Mouse (Mus musculus): ENCODE results near the gene Sdad1. TPM values are rescaled to one million over a fixed set of nuclear protein-coding genes. Genes with fewer than 3 reads are reported as not detected.

Gene Sdad1
- polyA plus RNA-seq, 1 experiment from 2014 or later = 15.0 TPM

- TF ChIP-seq CTCF (IDR thresholded peaks at IDR 0.05) (no peak), EP300 (IDR thresholded peaks at IDR 0.05) (no peak)
- DNase-seq (ENCODE audit: low spot score) = no peak
- ATAC-seq = no peak
- Histone ChIP-seq H3K27me3 (replicated peaks; ENCODE audit: insufficient read depth, low read length) (no peaks in the 10 kb centered on the region), H3K4me2 (replicated peaks; ENCODE audit: low read depth, low read length) (no peak overlapping the region), H3K36me3 (ENCODE audit: insufficient read depth, low read length) (no peaks in the 10 kb centered on the region), H3K27ac (ENCODE audit: low read length) (no peak overlapping the region), H3K4me1 (ENCODE audit: insufficient read depth, low read depth, low read length) (0 out of 2 replicates have a peak, but pooled peaks cover 6% of the 10 kb centered on the region), H3K4me3 (ENCODE audit: low read depth, low read length) (no peak overlapping the region), H3K9ac (replicated peaks; ENCODE audit: low read depth) (no peak overlapping the region), H3K9me3 (ENCODE audit: low read length) (no peaks in the 10 kb centered on the region)
- 77% methylated on average over 12 of the region's 12 CpGs for WGBS
Observed at GRCm38 (mm10) chr5:92331122-92331521, 20.8 kb upstream of the Sdad1 start.

- no peak for TF ChIP-seq CTCF (IDR thresholded peaks at IDR 0.05)
- TF ChIP-seq EP300 (IDR thresholded peaks at IDR 0.05) = no peak
- Histone ChIP-seq H3K9me3 (ENCODE audit: low read length) (no peaks in the 10 kb centered on the region), H3K4me2 (replicated peaks; ENCODE audit: low read depth, low read length) (no peak within 1 kb of the TSS), H3K36me3 (ENCODE audit: insufficient read depth, low read length) (no peaks in the 10 kb centered on the region), H3K9ac (replicated peaks; ENCODE audit: low read depth) (no peak within 1 kb of the TSS), H3K27me3 (replicated peaks; ENCODE audit: insufficient read depth, low read length) (no peaks in the 10 kb centered on the region), H3K27ac (ENCODE audit: low read length) (no peak within 1 kb of the TSS), H3K4me3 (ENCODE audit: low read depth, low read length) (no peak within 1 kb of the TSS), H3K4me1 (ENCODE audit: insufficient read depth, low read depth, low read length) (0 out of 2 replicates have a peak, but pooled peaks cover 6% of the 10 kb centered on the region)
- WGBS = 76% methylated on average over 7 of the region's 7 CpGs
- ATAC-seq (no peak), DNase-seq (ENCODE audit: low spot score) (no peak)
Observed at GRCm38 (mm10) chr5:92327929-92328328, 17.6 kb upstream of the Sdad1 start, which contains the start of gene Cxcl9. TSS of gene Cxcl9 (minus strand) at chr5:92328079.

DNA sequence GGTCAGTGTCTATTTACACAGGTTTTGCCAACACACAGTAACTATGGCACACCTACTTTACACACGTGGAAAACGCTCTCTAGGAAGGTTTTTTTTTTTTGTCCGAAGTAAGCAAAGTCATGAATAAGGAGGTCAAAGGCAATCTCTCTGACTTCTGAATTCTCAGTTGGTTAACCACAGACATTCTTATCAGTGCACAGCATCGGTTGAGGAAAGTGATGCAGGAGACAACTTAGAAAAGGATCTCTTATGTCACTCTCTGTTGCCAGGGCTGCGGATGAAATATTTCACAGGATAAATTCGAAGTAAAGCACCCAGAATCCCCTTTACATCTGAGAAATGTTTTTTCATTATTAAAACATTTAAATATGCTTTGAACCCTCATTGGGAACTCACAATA is 17.1 kb upstream of the Sdad1 start:
- Histone ChIP-seq H3K9me3 (ENCODE audit: low read length) (no peaks in the 10 kb centered on the region), H3K4me3 (ENCODE audit: low read depth, low read length) (no peak overlapping the region), H3K4me2 (replicated peaks; ENCODE audit: low read depth, low read length) (no peak overlapping the region), H3K27ac (ENCODE audit: low read length) (no peak overlapping the region), H3K27me3 (replicated peaks; ENCODE audit: insufficient read depth, low read length) (no peaks in the 10 kb centered on the region), H3K9ac (replicated peaks; ENCODE audit: low read depth) (no peak overlapping the region), H3K36me3 (ENCODE audit: insufficient read depth, low read length) (no peaks in the 10 kb centered on the region), H3K4me1 (ENCODE audit: insufficient read depth, low read depth, low read length) (0 out of 2 replicates have a peak, but pooled peaks cover 6% of the 10 kb centered on the region)
- DNase-seq (ENCODE audit: low spot score) (no peak), ATAC-seq (no peak)
- TF ChIP-seq CTCF (IDR thresholded peaks at IDR 0.05) (no peak), EP300 (IDR thresholded peaks at IDR 0.05) (no peak)
- 64% methylated on average over 6 of the region's 6 CpGs for WGBS

- Histone ChIP-seq H3K4me1 (ENCODE audit: insufficient read depth, low read depth, low read length) (no peaks in the 10 kb centered on the region), H3K27ac (ENCODE audit: low read length) (peak overlapping the region; percentile 34), H3K27me3 (replicated peaks; ENCODE audit: insufficient read depth, low read length) (no peaks in the 10 kb centered on the region), H3K9me3 (ENCODE audit: low read length) (no peaks in the 10 kb centered on the region), H3K36me3 (ENCODE audit: insufficient read depth, low read length) (no peaks in the 10 kb centered on the region), H3K4me3 (ENCODE audit: low read depth, low read length) (no peak overlapping the region), H3K9ac (replicated peaks; ENCODE audit: low read depth) (no peak overlapping the region), H3K4me2 (replicated peaks; ENCODE audit: low read depth, low read length) (no peak overlapping the region)
- DNase-seq (ENCODE audit: low spot score) (peak; percentile 92), ATAC-seq (peak; percentile 92)
- peak; percentile 37 for TF ChIP-seq EP300 (IDR thresholded peaks at IDR 0.05)
- no peak for TF ChIP-seq CTCF (IDR thresholded peaks at IDR 0.05)
- 49% methylated on average over 5 of the region's 5 CpGs for WGBS
Observed at GRCm38 (mm10) chr5:92323264-92323663, 13.0 kb upstream of the Sdad1 start.

GRCm38 (mm10) chr5:92322612-92323011 is 12.3 kb upstream of the Sdad1 start:
- H3K27me3 ChIP-seq (replicated peaks; ENCODE audit: insufficient read depth, low read length) = no peaks in the 10 kb centered on the region
- no peaks in the 10 kb centered on the region for H3K36me3 ChIP-seq (ENCODE audit: insufficient read depth, low read length)
- H3K9me3 ChIP-seq (ENCODE audit: low read length) = no peaks in the 10 kb centered on the region
- H3K27ac ChIP-seq (ENCODE audit: low read length) = peak overlapping the region; percentile 38
- TF ChIP-seq CTCF (IDR thresholded peaks at IDR 0.05) (no peak), EP300 (IDR thresholded peaks at IDR 0.05) (no peak)
- ATAC-seq (peak; percentile 50; the same call in 1 of the 2 replicates), DNase-seq (ENCODE audit: low spot score) (peak; percentile 69)
- 60% methylated on average over 4 of the region's 4 CpGs for WGBS
- no peak overlapping the region for H3K4me2 ChIP-seq (replicated peaks; ENCODE audit: low read depth, low read length)
- no peak overlapping the region for H3K9ac ChIP-seq (replicated peaks; ENCODE audit: low read depth)
- no peak overlapping the region for H3K4me3 ChIP-seq (ENCODE audit: low read depth, low read length)
- no peaks in the 10 kb centered on the region for H3K4me1 ChIP-seq (ENCODE audit: insufficient read depth, low read depth, low read length)

DNA sequence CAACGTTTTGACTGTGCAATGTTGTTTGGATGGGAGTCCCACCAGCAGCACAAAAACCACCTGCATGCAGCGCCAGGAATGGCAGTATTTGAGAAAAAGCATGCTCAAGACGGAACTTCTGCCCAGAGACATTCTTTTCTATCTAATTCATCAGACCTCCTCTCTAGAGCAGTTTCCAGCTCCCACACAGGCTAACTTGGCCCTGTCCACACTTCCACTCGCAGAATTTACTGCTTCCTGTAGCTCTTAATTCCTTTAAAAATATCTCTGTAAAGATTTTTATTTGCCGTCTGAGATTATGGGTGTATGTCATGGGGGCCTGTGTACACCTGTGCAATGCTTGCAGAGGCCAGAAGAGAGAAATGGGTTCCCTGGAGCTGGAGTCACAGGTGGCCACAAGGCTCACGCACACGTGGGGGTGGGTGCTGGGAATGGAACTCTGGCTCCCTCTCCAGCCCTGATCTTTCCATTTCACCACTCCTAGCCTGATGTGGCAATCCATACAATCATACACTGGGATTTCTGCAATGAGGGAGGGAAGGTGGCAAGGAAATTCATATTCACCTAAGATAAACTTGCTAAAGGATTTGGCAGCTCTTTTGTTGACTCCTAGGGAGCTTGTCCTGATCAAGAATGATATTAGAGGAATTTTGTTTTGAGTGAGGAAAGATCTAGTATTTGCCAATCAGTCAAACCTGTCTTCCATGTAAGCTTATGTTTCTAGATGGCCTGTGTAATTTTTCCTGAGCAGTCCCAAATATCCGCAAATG is 11.5 kb upstream of the Sdad1 start:
- no peaks in the 10 kb centered on the region for H3K9me3 ChIP-seq (ENCODE audit: low read length)
- DNase-seq (ENCODE audit: low spot score) (peak; percentile 57), ATAC-seq (0 out of 2 replicates have a peak, but pooled peaks have one; percentile 23)
- no peak overlapping the region for H3K27ac ChIP-seq (ENCODE audit: low read length)
- no peaks in the 10 kb centered on the region for H3K36me3 ChIP-seq (ENCODE audit: insufficient read depth, low read length)
- no peak overlapping the region for H3K4me3 ChIP-seq (ENCODE audit: low read depth, low read length)
- no peak overlapping the region for H3K4me2 ChIP-seq (replicated peaks; ENCODE audit: low read depth, low read length)
- H3K9ac ChIP-seq (replicated peaks; ENCODE audit: low read depth) = no peak overlapping the region
- WGBS = 56% methylated on average over 8 of the region's 8 CpGs
- no peaks in the 10 kb centered on the region for H3K27me3 ChIP-seq (replicated peaks; ENCODE audit: insufficient read depth, low read length)
- TF ChIP-seq EP300 (IDR thresholded peaks at IDR 0.05) (no peak), CTCF (IDR thresholded peaks at IDR 0.05) (peak; percentile 14; the same call in 1 of the 2 replicates)
- no peaks in the 10 kb centered on the region for H3K4me1 ChIP-seq (ENCODE audit: insufficient read depth, low read depth, low read length)
